Mouse (Mus musculus): ENCODE results near the gene Golph3l. TPM values are rescaled to one million over a fixed set of nuclear protein-coding genes. Genes with fewer than 3 reads are reported as not detected.
"Not testable (repeated sequence)": the region's sequence is repeated elsewhere in the genome, so short reads cannot be mapped to it uniquely, and the experiment has no call there.

Gene Golph3l
- polyA plus RNA-seq, 1 experiment, result 4.5 TPM

DNA sequence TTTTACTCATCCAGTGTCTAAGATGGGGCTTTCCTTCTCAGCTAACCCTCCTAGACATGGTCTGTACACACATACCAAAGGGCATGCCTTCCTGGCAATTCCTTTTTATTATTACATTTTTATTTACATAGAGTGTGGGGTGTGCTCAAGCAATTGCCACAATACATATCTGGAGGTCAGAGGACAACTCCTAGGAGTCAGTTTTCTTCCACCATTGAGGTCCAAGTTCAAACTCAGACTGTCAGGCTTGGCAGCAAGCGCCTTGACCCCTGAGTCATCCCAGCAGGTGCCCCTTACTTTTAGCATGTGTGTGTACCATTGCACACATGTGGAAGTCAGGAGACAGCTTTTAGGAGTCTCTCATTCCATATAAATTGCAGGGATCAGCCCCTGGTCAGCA is 25.3 kb downstream of the Golph3l start:
- Histone ChIP-seq H3K36me3 (ENCODE audit: control insufficient read depth, insufficient read depth) (peaks cover 15% of the 10 kb centered on the region), H3ac (ENCODE audit: control insufficient read depth, insufficient read length, low read depth) (no peak overlapping the region), H3K79me3 (ENCODE audit: low read depth) (no peaks in the 10 kb centered on the region), H3K4me3 (ENCODE audit: insufficient read depth, poor library complexity, severe bottlenecking) (no peak overlapping the region), H3K27me3 (ENCODE audit: control insufficient read depth, insufficient read depth, insufficient read length) (no peaks in the 10 kb centered on the region), H3K79me2 (ENCODE audit: control insufficient read depth, insufficient read depth) (no peaks in the 10 kb centered on the region)
- TF ChIP-seq MYOD1 (IDR thresholded peaks at IDR 0.05; ENCODE audit: control insufficient read depth, insufficient read length, low read depth), result no peak
- TF ChIP-seq CTCF (IDR thresholded peaks at IDR 0.05; ENCODE audit: control insufficient read depth, insufficient read depth, insufficient read length), result no peak
- TF ChIP-seq FOSL1 (IDR thresholded peaks at IDR 0.05; ENCODE audit: insufficient read depth, low read length, poor library complexity, severe bottlenecking), result no peak
- TF ChIP-seq CEBPB (IDR thresholded peaks at IDR 0.05; ENCODE audit: low read depth), result no peak
- TF ChIP-seq MYOG (IDR thresholded peaks at IDR 0.05; ENCODE audit: control insufficient read depth, extremely low read depth, insufficient read length), result no peak
- TF ChIP-seq MAX (IDR thresholded peaks at IDR 0.05), result no peak
- TF ChIP-seq USF1 (IDR thresholded peaks at IDR 0.05; ENCODE audit: low read depth), result no peak

DNA sequence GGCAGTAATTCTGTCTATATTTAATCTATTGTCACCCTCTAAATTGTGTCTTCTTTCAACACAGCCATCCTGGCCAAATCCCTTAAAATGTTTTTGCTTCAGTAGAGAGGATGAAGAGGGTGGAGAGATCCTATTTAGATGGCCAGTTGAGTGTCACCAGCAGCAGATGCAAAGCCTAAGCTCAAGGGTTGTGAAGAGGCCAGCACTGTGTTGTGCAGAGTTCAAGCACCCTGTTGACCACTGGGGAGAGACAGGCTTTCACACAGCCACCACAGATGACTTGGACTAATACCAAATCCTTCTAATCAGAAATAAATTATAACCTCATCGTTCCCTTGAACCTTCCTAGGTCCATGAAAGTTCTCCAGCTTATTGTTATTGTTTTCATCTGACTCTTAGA is 29.8 kb downstream of the Golph3l start:
- no peak overlapping the region for H3ac ChIP-seq (ENCODE audit: control insufficient read depth, insufficient read length, low read depth)
- TF ChIP-seq MYOD1 (IDR thresholded peaks at IDR 0.05; ENCODE audit: control insufficient read depth, insufficient read length, low read depth) (no peak), USF1 (IDR thresholded peaks at IDR 0.05; ENCODE audit: low read depth) (no peak), FOSL1 (IDR thresholded peaks at IDR 0.05; ENCODE audit: insufficient read depth, low read length, poor library complexity, severe bottlenecking) (no peak), MAX (IDR thresholded peaks at IDR 0.05) (no peak), CTCF (IDR thresholded peaks at IDR 0.05; ENCODE audit: control insufficient read depth, insufficient read depth, insufficient read length) (no peak), CEBPB (IDR thresholded peaks at IDR 0.05; ENCODE audit: low read depth) (no peak), MYOG (IDR thresholded peaks at IDR 0.05; ENCODE audit: control insufficient read depth, extremely low read depth, insufficient read length) (no peak)
- H3K79me2 ChIP-seq (ENCODE audit: control insufficient read depth, insufficient read depth), result no peaks in the 10 kb centered on the region
- no peaks in the 10 kb centered on the region for H3K27me3 ChIP-seq (ENCODE audit: control insufficient read depth, insufficient read depth, insufficient read length)
- peaks cover 10% of the 10 kb centered on the region for H3K36me3 ChIP-seq (ENCODE audit: control insufficient read depth, insufficient read depth)
- no peaks in the 10 kb centered on the region for H3K79me3 ChIP-seq (ENCODE audit: low read depth)
- H3K4me3 ChIP-seq (ENCODE audit: insufficient read depth, poor library complexity, severe bottlenecking), result no peak overlapping the region

DNA sequence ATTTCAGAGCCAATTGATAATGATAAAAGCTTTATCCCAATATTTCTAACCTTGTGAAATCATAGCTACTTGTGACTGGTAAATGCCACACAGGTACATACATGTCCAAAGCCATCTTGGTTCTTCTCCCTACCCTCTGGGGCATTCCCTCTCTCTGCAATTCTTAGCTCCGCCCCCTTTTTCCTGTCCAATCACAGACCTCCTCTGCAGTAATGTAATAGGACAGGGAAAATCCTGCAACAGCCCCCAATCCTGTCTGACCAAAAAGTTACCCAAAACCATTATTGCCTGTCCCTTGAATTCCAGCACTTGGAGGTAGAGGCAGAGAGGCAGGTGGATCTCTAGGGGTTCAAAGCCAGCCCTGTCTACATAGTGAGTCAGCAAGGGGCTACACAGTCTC is 32.5 kb downstream of the Golph3l start:
- no peak overlapping the region for H3K4me3 ChIP-seq (ENCODE audit: insufficient read depth, poor library complexity, severe bottlenecking)
- TF ChIP-seq CTCF (IDR thresholded peaks at IDR 0.05; ENCODE audit: control insufficient read depth, insufficient read depth, insufficient read length) (no peak), FOSL1 (IDR thresholded peaks at IDR 0.05; ENCODE audit: insufficient read depth, low read length, poor library complexity, severe bottlenecking) (no peak), USF1 (IDR thresholded peaks at IDR 0.05; ENCODE audit: low read depth) (no peak), MAX (IDR thresholded peaks at IDR 0.05) (no peak), MYOG (IDR thresholded peaks at IDR 0.05; ENCODE audit: control insufficient read depth, extremely low read depth, insufficient read length) (no peak), CEBPB (IDR thresholded peaks at IDR 0.05; ENCODE audit: low read depth) (no peak), MYOD1 (IDR thresholded peaks at IDR 0.05; ENCODE audit: control insufficient read depth, insufficient read length, low read depth) (no peak)
- H3K79me2 ChIP-seq (ENCODE audit: control insufficient read depth, insufficient read depth), result peaks cover 11% of the 10 kb centered on the region
- H3ac ChIP-seq (ENCODE audit: control insufficient read depth, insufficient read length, low read depth), result no peak overlapping the region
- H3K79me3 ChIP-seq (ENCODE audit: low read depth), result peaks cover 9% of the 10 kb centered on the region
- H3K36me3 ChIP-seq (ENCODE audit: control insufficient read depth, insufficient read depth), result peaks cover 10% of the 10 kb centered on the region
- H3K27me3 ChIP-seq (ENCODE audit: control insufficient read depth, insufficient read depth, insufficient read length), result no peaks in the 10 kb centered on the region

DNA sequence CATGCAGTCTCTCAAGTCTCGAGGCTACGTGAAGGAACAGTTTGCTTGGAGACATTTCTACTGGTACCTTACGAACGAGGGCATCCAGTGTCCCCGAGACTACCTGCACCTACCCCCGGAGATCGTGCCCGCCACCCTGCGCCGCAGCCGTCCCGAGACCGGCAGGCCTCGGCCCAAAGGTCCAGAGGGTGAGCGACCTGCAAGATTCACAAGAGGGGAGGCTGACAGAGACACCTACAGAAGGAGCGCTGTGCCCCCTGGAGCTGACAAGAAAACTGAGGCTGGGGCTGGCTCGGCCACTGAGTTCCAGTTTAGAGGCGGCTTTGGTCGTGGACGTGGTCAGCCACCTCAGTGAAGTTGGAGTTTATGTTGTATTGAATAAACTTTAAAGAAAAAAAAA is 33.7 kb downstream of the Golph3l start:
- Histone ChIP-seq H3K79me2 (ENCODE audit: control insufficient read depth, insufficient read depth) (peaks cover 23% of the 10 kb centered on the region), H3K79me3 (ENCODE audit: low read depth) (peaks cover 20% of the 10 kb centered on the region)
- not testable (repeated sequence) for H3K4me3 ChIP-seq (ENCODE audit: insufficient read depth, poor library complexity, severe bottlenecking); H3K36me3 ChIP-seq (ENCODE audit: control insufficient read depth, insufficient read depth); H3K27me3 ChIP-seq (ENCODE audit: control insufficient read depth, insufficient read depth, insufficient read length); H3ac ChIP-seq (ENCODE audit: control insufficient read depth, insufficient read length, low read depth)

DNA sequence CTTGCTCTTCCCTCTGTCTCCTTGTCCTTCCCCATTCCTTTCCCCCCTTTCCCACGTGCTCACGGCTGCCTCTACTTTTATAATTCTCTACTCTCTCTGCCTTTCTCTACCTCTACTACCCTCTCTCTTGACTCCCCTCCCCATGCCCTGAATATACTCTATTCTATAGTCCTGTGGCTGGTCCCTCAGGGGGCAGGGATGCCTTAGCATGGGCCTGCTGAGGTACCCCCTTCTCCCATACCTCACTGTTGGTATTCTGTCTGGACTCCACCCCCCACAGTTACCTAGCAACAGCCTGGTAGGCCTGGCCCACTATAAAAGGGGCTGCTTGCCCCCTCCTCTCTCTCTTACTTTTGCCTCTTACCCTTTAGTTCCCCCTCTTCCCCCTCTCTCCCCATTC is 34.8 kb downstream of the Golph3l start:
- no peak overlapping the region for H3ac ChIP-seq (ENCODE audit: control insufficient read depth, insufficient read length, low read depth)
- H3K4me3 ChIP-seq (ENCODE audit: insufficient read depth, poor library complexity, severe bottlenecking), result no peak overlapping the region
- no peaks in the 10 kb centered on the region for H3K27me3 ChIP-seq (ENCODE audit: control insufficient read depth, insufficient read depth, insufficient read length)
- TF ChIP-seq MYOG (IDR thresholded peaks at IDR 0.05; ENCODE audit: control insufficient read depth, extremely low read depth, insufficient read length) (no peak), CTCF (IDR thresholded peaks at IDR 0.05; ENCODE audit: control insufficient read depth, insufficient read depth, insufficient read length) (no peak), USF1 (IDR thresholded peaks at IDR 0.05; ENCODE audit: low read depth) (no peak), CEBPB (IDR thresholded peaks at IDR 0.05; ENCODE audit: low read depth) (no peak), MAX (IDR thresholded peaks at IDR 0.05) (no peak), MYOD1 (IDR thresholded peaks at IDR 0.05; ENCODE audit: control insufficient read depth, insufficient read length, low read depth) (no peak), FOSL1 (IDR thresholded peaks at IDR 0.05; ENCODE audit: insufficient read depth, low read length, poor library complexity, severe bottlenecking) (no peak)
- H3K79me2 ChIP-seq (ENCODE audit: control insufficient read depth, insufficient read depth), result peaks cover 34% of the 10 kb centered on the region
- peaks cover 12% of the 10 kb centered on the region for H3K36me3 ChIP-seq (ENCODE audit: control insufficient read depth, insufficient read depth)
- H3K79me3 ChIP-seq (ENCODE audit: low read depth), result peaks cover 28% of the 10 kb centered on the region

DNA sequence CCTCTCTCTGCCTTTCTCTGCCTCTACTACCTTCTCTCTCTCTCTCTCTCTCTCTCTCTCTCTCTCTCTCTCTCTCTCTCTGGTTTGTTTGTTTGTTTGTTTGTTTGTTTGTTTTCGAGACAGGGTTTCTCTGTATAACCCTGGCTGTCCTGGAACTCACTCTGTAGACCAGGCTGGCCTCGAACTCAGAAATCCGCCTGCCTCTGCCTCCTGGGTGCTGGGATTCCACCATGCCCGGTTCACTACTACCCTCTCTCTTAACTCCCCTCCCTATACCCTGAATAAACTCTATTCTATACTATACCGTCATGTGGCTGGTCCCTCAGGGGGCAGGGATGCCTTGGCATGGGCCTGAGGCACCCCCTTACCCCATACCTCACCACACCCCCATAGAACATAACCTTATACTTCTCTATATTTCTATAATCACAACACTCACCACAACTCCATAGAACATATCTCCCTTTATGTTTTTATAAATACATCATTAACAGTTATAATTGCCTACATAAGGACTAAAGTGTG is 35.3 kb downstream of the Golph3l start:
- H3K27me3 ChIP-seq (ENCODE audit: control insufficient read depth, insufficient read depth, insufficient read length), result not testable (repeated sequence)

More for the DNA sequence above, 35.3 kb downstream of the Golph3l start:
- peaks cover 17% of the 10 kb centered on the region for H3K36me3 ChIP-seq (ENCODE audit: control insufficient read depth, insufficient read depth)
- peaks cover 37% of the 10 kb centered on the region for H3K79me2 ChIP-seq (ENCODE audit: control insufficient read depth, insufficient read depth)
- H3ac ChIP-seq (ENCODE audit: control insufficient read depth, insufficient read length, low read depth); H3K4me3 ChIP-seq (ENCODE audit: insufficient read depth, poor library complexity, severe bottlenecking): not testable (repeated sequence)
- H3K79me3 ChIP-seq (ENCODE audit: low read depth), result peaks cover 28% of the 10 kb centered on the region

All from C2C12 (cell line).